Mouse (Mus musculus) heart, embryonic 16.5 days (tissue): Measurements from ENCODE around the gene Sowahc. TPM values are rescaled to one million over a fixed set of nuclear protein-coding genes. Genes with fewer than 3 reads are reported as not detected.

Experiments
- ATAC-seq: fragments of 200-750 bp; cut with Nextera tagmentation; replicated peaks from 2 replicates; pipeline ENCODE4 v1.8.0; 2017; ENCODE audit warnings: moderate number of reproducible peaks; ENCODE audit not compliant: insufficient read depth, low FRiP score; ENCODE audit errors: extremely low read depth
- H3K27ac ChIP-seq: fragments of 300-500 bp; sonication (generic); 2 replicates; pipeline ENCODE4 v1.5.1; 2014; ENCODE audit warnings: mild to moderate bottlenecking, low read length, control low read depth, moderate library complexity
- H3K27me3 ChIP-seq: fragments of 300-500 bp; sonication (generic); 2 replicates; pipeline ENCODE4 v1.6.1; 2014; ENCODE audit warnings: low read length, mixed read lengths; ENCODE audit not compliant: control insufficient read depth, insufficient read depth
- H3K36me3 ChIP-seq: fragments of 300-500 bp; sonication (generic); 2 replicates; pipeline ENCODE4 v1.6.1; 2014; ENCODE audit not compliant: control insufficient read depth, insufficient read depth
- H3K4me1 ChIP-seq: fragments of 300-500 bp; sonication (generic); 2 replicates; pipeline ENCODE4 v1.6.1; 2014; ENCODE audit warnings: low read length, mixed read lengths; ENCODE audit not compliant: control insufficient read depth, insufficient read depth
- H3K4me2 ChIP-seq: fragments of 300-500 bp; sonication (generic); 2 replicates; pipeline ENCODE4 v1.6.1; 2014; ENCODE audit warnings: low read depth, mild to moderate bottlenecking, control low read depth, low read length
- H3K4me3 ChIP-seq: fragments of 300-500 bp; sonication (generic); 2 replicates; pipeline ENCODE4 v1.5.1; 2014; ENCODE audit warnings: mild to moderate bottlenecking, control low read depth, low read length
- H3K9ac ChIP-seq: fragments of 300-500 bp; sonication (generic); 2 replicates; pipeline ENCODE4 v1.6.1; 2014; ENCODE audit warnings: low read length, control low read depth
- H3K9me3 ChIP-seq: fragments of 300-500 bp; sonication (generic); replicated peaks from 2 replicates; pipeline ENCODE4 v1.6.1; 2016; ENCODE audit warnings: low read length; ENCODE audit not compliant: control insufficient read depth
- WGBS: fragments of 180-500 bp; shearing (Covaris S2); extraction: QIAGEN DNeasy Blood & Tissue Kit; methylation state at CpG from one replicate; pipeline ENCODE4 v1.1.7; 2014; 5-methylcytosine and 5-hydroxymethylcytosine counted together
- polyA plus RNA-seq: library from polyadenylated mRNA; unstranded; fragments of >200 nt; fragmentation: Nextera tagmentation; extraction: Ambion mirVana; gene quantifications from 2 replicates; pipeline ENCODE4 v1.2.1, GENCODE M21; 2015

The Sowahc gene
- polyA plus RNA-seq, 1 experiment from 2014 or later: 2.8 TPM

DNA sequence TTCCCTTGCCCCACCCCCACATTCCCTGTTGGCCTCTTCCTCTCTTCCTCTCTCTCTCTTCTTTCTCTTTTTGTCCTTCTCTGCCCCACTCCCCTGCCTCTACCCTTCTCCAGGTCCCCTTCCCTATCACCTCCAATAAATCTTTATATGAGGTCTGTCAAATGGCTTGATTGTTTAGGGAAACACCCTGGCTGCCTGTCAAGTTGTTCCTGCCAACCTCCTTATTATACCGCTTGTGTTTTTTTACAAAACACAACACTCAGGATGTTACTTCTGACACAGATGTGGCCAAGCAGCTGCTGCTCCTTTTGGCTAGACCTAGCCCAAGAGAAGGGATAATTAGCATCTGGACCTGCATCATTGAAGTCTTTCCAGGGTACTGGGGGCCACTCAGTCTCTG lies 40.3 kb downstream of the Sowahc start:
- Histone ChIP-seq H3K4me3 (no peak overlapping the region), H3K4me1 (peaks cover 5% of the 10 kb centered on the region; the same call in 1 of the 2 replicates), H3K36me3 (no peaks in the 10 kb centered on the region), H3K9ac (no peak overlapping the region), H3K9me3 (no peaks in the 10 kb centered on the region), H3K27ac (no peak overlapping the region), H3K4me2 (no peak overlapping the region), H3K27me3 (no peaks in the 10 kb centered on the region)
- ATAC-seq: no peak
- 64% methylated on average over 1 of the region's 1 CpGs for WGBS

DNA sequence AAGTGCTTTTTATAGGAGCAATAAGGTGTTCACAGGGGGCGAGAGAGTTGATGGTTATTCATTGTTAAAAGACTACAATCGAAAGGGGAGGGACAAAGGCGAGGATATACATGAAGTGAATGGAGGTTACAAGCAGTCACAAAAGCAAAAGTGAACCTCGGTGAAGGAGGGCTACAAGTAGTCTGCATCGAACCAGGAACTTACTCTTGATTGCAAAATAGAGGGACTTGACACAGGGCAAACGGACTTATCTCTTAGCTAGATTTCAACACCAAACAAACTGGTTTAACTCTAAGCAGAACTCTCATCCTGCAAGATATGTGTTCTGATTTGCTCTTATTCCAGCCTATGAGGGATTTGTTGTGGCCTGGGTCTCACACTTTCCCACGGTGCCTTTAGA lies 41.2 kb downstream of the Sowahc start:
- no peak overlapping the region for H3K4me2 ChIP-seq
- ATAC-seq: no peak
- no peak overlapping the region for H3K27ac ChIP-seq
- H3K36me3 ChIP-seq: no peaks in the 10 kb centered on the region
- no peaks in the 10 kb centered on the region for H3K27me3 ChIP-seq
- WGBS: 54% methylated on average over 7 of the region's 7 CpGs
- H3K9me3 ChIP-seq: no peaks in the 10 kb centered on the region
- H3K4me1 ChIP-seq: peaks cover 5% of the 10 kb centered on the region; the same call in 1 of the 2 replicates
- no peak overlapping the region for H3K4me3 ChIP-seq
- H3K9ac ChIP-seq: no peak overlapping the region

DNA sequence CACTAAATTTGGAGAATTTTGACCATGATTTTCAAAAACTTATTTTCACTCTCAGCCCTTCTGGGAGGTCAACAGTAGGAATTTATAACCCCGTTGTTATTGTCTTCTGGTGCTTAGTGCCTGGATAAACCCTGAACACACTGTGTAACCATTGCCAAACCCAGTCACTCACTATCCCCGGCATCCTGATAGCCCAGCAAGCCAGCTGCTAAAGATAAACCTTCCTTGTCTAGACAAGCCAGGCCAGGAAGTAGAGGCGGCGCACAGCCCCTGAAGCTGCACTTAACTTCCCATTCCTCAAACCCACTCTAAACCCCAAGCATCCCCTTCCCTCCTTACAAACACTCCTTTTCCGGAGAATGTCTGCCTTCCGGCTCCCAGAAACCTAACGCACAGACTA lies 43.3 kb downstream of the Sowahc start:
- no peak overlapping the region for H3K27ac ChIP-seq
- H3K36me3 ChIP-seq: no peaks in the 10 kb centered on the region
- H3K27me3 ChIP-seq: no peaks in the 10 kb centered on the region
- ATAC-seq: no peak
- H3K4me1 ChIP-seq: peaks cover 5% of the 10 kb centered on the region; the same call in 1 of the 2 replicates
- H3K9me3 ChIP-seq: no peaks in the 10 kb centered on the region
- 27% methylated on average over 7 of the region's 7 CpGs for whole genome bisulfite sequencing
- H3K4me2 ChIP-seq: no peak overlapping the region
- H3K4me3 ChIP-seq: no peak overlapping the region
- H3K9ac ChIP-seq: no peak overlapping the region

DNA sequence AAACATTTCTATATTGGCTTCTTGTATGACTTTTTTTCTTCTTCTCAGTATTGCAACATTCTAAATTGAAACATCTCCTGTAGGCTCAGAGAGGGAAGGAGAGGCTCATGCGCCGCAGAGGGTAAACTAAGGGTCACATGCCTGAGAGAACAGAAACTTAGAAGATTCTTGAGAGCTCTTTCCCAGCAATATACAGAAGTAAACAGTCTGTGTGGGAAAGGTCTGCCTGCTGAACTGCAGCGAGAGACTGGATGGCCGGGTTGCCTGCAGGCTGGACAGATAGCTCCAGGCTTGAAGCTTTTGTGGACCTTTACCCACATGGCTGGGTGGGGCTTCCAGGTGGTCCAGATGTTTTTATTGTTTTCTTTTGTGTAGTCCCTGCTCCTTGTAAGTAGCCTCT lies 43.9 kb downstream of the Sowahc start:
- no peaks in the 10 kb centered on the region for H3K9me3 ChIP-seq
- no peak for ATAC-seq
- no peak overlapping the region for H3K9ac ChIP-seq

DNA sequence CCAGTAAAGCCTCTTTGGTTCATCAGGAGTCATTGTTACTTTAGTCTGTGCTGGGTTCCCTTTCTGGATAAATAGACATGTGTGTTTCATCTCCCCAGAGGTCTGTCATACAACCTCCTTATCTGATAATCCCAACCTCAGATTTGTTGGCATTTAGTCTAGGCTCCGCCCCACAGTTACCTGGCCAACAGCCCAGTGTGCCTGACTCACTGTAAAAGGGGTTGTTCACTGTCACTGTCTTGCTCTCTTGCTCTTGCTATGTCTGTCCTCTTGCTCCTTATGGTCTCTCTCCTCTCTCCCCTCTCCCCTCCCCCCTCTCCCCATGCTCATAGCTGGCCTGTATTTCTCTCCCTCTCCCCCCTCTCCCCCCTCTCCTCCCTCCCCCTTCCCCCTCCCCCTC lies 44.3 kb downstream of the Sowahc start:
- WGBS: 72% methylated on average over 1 of the region's 1 CpGs
- H3K27ac ChIP-seq: no peak overlapping the region
- no peaks in the 10 kb centered on the region for H3K27me3 ChIP-seq
- ATAC-seq: no peak
- H3K9ac ChIP-seq: no peak overlapping the region
- H3K4me3 ChIP-seq: no peak overlapping the region
- H3K36me3 ChIP-seq: no peaks in the 10 kb centered on the region
- peaks cover 5% of the 10 kb centered on the region; the same call in 1 of the 2 replicates for H3K4me1 ChIP-seq
- no peak overlapping the region for H3K4me2 ChIP-seq
- no peaks in the 10 kb centered on the region for H3K9me3 ChIP-seq

More for the DNA sequence above, 43.9 kb downstream of the Sowahc start:
- Histone ChIP-seq H3K36me3 (no peaks in the 10 kb centered on the region), H3K4me3 (no peak overlapping the region), H3K27ac (0 out of 2 replicates have a peak overlapping the region, but pooled peaks have one; percentile 48), H3K4me1 (peaks cover 5% of the 10 kb centered on the region; the same call in 1 of the 2 replicates), H3K4me2 (no peak overlapping the region), H3K27me3 (no peaks in the 10 kb centered on the region)
- 43% methylated on average over 4 of the region's 4 CpGs for WGBS

DNA sequence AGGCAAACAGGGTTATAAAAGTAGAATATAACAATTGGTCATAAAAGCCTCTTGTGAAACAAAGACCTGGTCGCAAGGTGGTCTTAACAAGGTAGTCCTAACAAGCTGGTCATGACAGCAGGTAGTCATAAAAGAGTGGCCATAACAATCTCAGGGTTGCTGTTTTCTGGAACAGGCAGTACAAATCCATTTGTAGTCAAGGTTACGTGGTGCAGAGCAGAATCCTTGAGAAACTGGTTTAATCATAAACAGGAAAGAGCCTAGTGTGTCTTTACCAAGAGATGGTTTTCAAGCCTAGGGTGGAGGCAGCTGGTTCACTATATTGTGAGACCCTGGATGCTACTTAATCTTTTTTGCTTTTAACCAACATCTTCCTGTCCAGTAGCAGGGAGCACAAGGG lies 45.5 kb downstream of the Sowahc start:
- 90% methylated on average over 2 of the region's 2 CpGs for WGBS
- Histone ChIP-seq H3K4me2 (no peak overlapping the region), H3K27me3 (no peaks in the 10 kb centered on the region), H3K9ac (no peak overlapping the region), H3K36me3 (no peaks in the 10 kb centered on the region), H3K27ac (no peak overlapping the region), H3K4me1 (peaks cover 5% of the 10 kb centered on the region; the same call in 1 of the 2 replicates), H3K9me3 (no peaks in the 10 kb centered on the region), H3K4me3 (no peak overlapping the region)
- no peak for ATAC-seq

DNA sequence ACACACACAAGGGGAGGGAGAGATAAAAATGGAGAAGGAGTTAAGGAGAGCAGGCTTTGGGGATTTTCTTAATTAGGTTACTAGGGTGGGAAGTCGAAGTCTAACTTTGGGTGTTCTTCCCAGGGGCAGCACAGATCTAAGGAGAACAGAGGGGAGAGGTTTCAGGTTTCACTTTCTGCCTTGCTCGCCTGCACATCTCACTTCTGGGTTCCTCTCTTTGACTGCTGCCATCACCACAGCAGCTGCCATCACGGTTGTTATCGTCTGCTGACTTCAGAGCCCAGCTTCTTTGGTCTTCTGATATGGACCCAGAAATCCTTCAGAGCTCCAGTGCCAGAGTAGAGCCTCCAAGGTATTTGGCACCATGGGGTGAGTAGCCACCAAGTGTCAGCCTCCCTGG lies 46.4 kb downstream of the Sowahc start:
- ATAC-seq: no peak
- Histone ChIP-seq H3K36me3 (no peaks in the 10 kb centered on the region), H3K4me1 (peaks cover 5% of the 10 kb centered on the region; the same call in 1 of the 2 replicates), H3K9ac (no peak overlapping the region), H3K9me3 (no peaks in the 10 kb centered on the region), H3K27ac (no peak overlapping the region), H3K4me2 (no peak overlapping the region), H3K27me3 (no peaks in the 10 kb centered on the region), H3K4me3 (no peak overlapping the region)
- 39% methylated on average over 4 of the region's 4 CpGs for WGBS

DNA sequence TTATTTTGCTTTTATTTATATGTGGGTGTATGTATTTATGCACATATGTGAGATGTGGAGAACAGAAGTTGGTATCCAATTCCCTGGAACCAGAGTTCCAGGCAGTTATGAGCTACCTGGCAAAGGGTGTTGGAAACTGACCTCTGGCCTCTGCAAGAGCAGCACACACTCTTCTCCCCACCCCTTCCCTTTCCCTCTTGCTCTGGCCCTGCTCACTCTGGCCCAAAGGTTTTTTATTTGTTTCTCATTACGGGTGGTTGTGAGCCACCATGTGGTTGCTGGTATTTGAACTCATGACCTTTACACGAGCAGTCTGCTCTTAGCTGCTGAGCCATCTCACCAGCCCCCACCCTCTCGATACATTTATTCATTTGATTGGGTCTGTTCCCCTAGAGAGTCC lies 47.0 kb downstream of the Sowahc start:
- Histone ChIP-seq H3K36me3 (no peaks in the 10 kb centered on the region), H3K4me1 (peaks cover 5% of the 10 kb centered on the region; the same call in 1 of the 2 replicates), H3K9ac (no peak overlapping the region), H3K27ac (no peak overlapping the region), H3K4me3 (no peak overlapping the region), H3K9me3 (no peaks in the 10 kb centered on the region), H3K27me3 (no peaks in the 10 kb centered on the region), H3K4me2 (no peak overlapping the region)
- no peak for ATAC-seq
- 45% methylated on average over 3 of the region's 3 CpGs for WGBS

DNA sequence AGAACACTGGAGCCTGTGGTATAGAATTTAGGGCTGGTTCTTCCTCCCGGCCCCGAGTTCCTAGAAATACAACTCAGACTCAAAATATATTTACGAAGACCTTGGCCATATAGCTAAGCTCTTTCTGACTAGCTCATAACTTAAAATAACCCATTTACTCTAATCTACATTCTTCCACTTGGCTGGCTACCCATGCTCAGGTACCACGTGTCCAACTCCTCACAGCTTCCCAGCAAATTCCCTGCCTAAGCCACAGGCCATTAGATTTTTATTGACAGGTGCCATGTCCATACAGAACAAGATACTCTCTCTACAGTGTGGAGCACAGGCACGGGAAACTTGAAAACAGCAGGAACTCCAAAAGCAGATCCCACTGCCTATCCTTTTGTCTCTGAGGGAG lies 54.0 kb downstream of the Sowahc start:
- no peak overlapping the region for H3K4me3 ChIP-seq
- peaks cover 10% of the 10 kb centered on the region; the same call in 1 of the 2 replicates for H3K4me1 ChIP-seq
- no peaks in the 10 kb centered on the region for H3K36me3 ChIP-seq
- H3K9me3 ChIP-seq: no peaks in the 10 kb centered on the region
- WGBS: 61% methylated on average over 5 of the region's 5 CpGs
- no peak for ATAC-seq
- H3K27ac ChIP-seq: 0 out of 2 replicates have a peak overlapping the region, but pooled peaks have one; percentile 35
- no peak overlapping the region for H3K9ac ChIP-seq
- H3K27me3 ChIP-seq: no peaks in the 10 kb centered on the region
- no peak overlapping the region for H3K4me2 ChIP-seq
